ENCODE assay signal across 17 mouse cellular contexts in the genomic region with DNA sequence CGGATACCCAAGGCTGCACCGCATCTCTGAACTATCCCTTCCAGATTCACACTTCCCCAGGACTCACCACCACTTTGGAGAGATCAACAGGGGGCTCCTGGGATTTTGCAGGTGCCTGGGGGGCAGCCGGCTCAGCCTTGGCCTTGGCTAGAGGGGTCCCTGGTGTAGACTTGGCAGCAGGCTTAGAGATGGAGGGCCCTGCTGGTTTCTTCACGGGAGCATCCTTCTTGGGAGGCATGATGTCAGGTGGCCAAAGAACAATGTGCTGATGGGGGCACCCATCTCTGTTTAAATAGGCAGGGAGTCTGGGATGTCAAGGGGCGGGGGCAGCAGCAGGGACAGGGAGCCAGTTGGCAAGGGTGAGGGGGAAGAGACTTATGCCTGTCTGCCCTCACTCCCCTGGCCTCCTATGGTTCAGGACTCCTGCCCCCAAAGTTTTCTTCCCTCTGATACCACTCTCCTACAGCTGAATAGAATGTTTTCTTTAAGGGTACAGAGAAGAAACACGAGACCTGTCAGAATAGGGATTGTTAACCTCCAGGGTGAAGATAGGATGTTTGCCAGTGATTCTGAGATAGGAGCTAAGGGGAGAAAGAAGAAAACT. TPM values are rescaled to one million over a fixed set of nuclear protein-coding genes. Genes with fewer than 3 reads are reported as not detected.
DNase-seq lines count a peak whose midpoint lies in the region; ATAC-seq and TF ChIP-seq lines count a peak whose summit lies in the region.
"Had no signal": no experiment of that assay in that cellular context is flagged by ENCODE, and none has a peak within 500 bp of the region (broad histone marks: within the 10 kb centered on the region; RNA-seq: fewer than 3 reads in every experiment).

No protein-coding gene starts in this region.

- H3K9me3 ChIP-seq in heart, embryonic 10.5 days, result no peaks in the 10 kb centered on the region
- H3K9me3 ChIP-seq in liver, embryonic 12.5 days (replicated peaks), result no peaks in the 10 kb centered on the region
- no peaks in the 10 kb centered on the region for H3K9me3 ChIP-seq in liver, postnatal 0 days (ENCODE audit: low read length)
- H3K9me3 ChIP-seq in hindbrain, embryonic 15.5 days, result no peaks in the 10 kb centered on the region
- no peaks in the 10 kb centered on the region for H3K9me3 ChIP-seq in midbrain, postnatal 0 days (ENCODE audit: low read length)

- ATAC-seq in liver, embryonic 12.5 days, result no peak
- no peak for ATAC-seq in liver, postnatal 0 days
- ATAC-seq in hindbrain, embryonic 15.5 days (ENCODE audit: low FRiP score, low read depth), result no peak
- no peak for ATAC-seq in midbrain, postnatal 0 days (ENCODE audit: low FRiP score)

- H3K27me3 ChIP-seq in heart, embryonic 10.5 days (ENCODE audit: insufficient read depth, poor library complexity, severe bottlenecking), result no peaks in the 10 kb centered on the region
- H3K27me3 ChIP-seq in liver, embryonic 12.5 days (replicated peaks), result no peaks in the 10 kb centered on the region
- no peaks in the 10 kb centered on the region for H3K27me3 ChIP-seq in liver, postnatal 0 days (ENCODE audit: insufficient read depth, low read length)
- no peaks in the 10 kb centered on the region for H3K27me3 ChIP-seq in hindbrain, embryonic 15.5 days
- H3K27me3 ChIP-seq in midbrain, postnatal 0 days (ENCODE audit: insufficient read depth, low read length), result no peaks in the 10 kb centered on the region
- H3K27me3 ChIP-seq: CH12.LX had no signal

- 41% methylated on average over 6 of the region's 6 CpGs for WGBS in heart, embryonic 10.5 days
- 59% methylated on average over 6 of the region's 6 CpGs for WGBS in liver, embryonic 12.5 days (ENCODE audit: insufficient replicate concordance)
- 66% methylated on average over 6 of the region's 6 CpGs for WGBS in liver, postnatal 0 days (ENCODE audit: insufficient replicate concordance)
- 36% methylated on average over 6 of the region's 6 CpGs for WGBS in hindbrain, embryonic 15.5 days
- WGBS in midbrain, postnatal 0 days, result 42% methylated on average over 6 of the region's 6 CpGs

- peak overlapping the region; percentile 17; the same call in 1 of the 2 replicates for H3K9ac ChIP-seq in liver, embryonic 12.5 days
- H3K9ac ChIP-seq in liver, postnatal 0 days (replicated peaks), result no peak overlapping the region
- H3K9ac ChIP-seq in hindbrain, embryonic 15.5 days, result no peak overlapping the region
- peak overlapping the region; percentile 20; the same call in 1 of the 2 replicates for H3K9ac ChIP-seq in midbrain, postnatal 0 days (replicated peaks; ENCODE audit: low read length, poor library complexity, severe bottlenecking)
- H3K9ac ChIP-seq: lung, embryonic 14.5 days had no signal

- H3K4me1 ChIP-seq in heart, embryonic 10.5 days, result peaks cover 51% of the 10 kb centered on the region
- H3K4me1 ChIP-seq in liver, embryonic 12.5 days, result peaks cover 57% of the 10 kb centered on the region
- peaks cover 30% of the 10 kb centered on the region for H3K4me1 ChIP-seq in liver, postnatal 0 days (ENCODE audit: insufficient read depth)
- peaks cover 41% of the 10 kb centered on the region for H3K4me1 ChIP-seq in hindbrain, embryonic 15.5 days (replicated peaks)
- H3K4me1 ChIP-seq in midbrain, postnatal 0 days (ENCODE audit: insufficient read depth, low read length), result peaks cover 15% of the 10 kb centered on the region; the same call in 1 of the 2 replicates

- 0 out of 2 replicates have a peak, but pooled peaks cover 1% of the 10 kb centered on the region for H3K36me3 ChIP-seq in heart, embryonic 10.5 days
- H3K36me3 ChIP-seq in liver, embryonic 12.5 days, result peaks cover 2% of the 10 kb centered on the region
- no peaks in the 10 kb centered on the region for H3K36me3 ChIP-seq in liver, postnatal 0 days (replicated peaks; ENCODE audit: insufficient read depth, low read length)
- no peaks in the 10 kb centered on the region for H3K36me3 ChIP-seq in hindbrain, embryonic 15.5 days
- H3K36me3 ChIP-seq in midbrain, postnatal 0 days (ENCODE audit: insufficient read depth, low read length), result no peaks in the 10 kb centered on the region

- H3K4me3 ChIP-seq in heart, embryonic 10.5 days, result 0 out of 2 replicates have a peak overlapping the region, but pooled peaks have one; percentile 8
- H3K4me3 ChIP-seq in liver, embryonic 12.5 days, result no peak overlapping the region
- H3K4me3 ChIP-seq in liver, postnatal 0 days (ENCODE audit: low read depth, low read length), result no peak overlapping the region
- H3K4me3 ChIP-seq in hindbrain, embryonic 15.5 days, result no peak overlapping the region
- no peak overlapping the region for H3K4me3 ChIP-seq in midbrain, postnatal 0 days (ENCODE audit: low read depth, low read length)

- H3K4me2 ChIP-seq in liver, embryonic 12.5 days, result no peak overlapping the region
- no peak overlapping the region for H3K4me2 ChIP-seq in liver, postnatal 0 days (ENCODE audit: low read depth, low read length)
- H3K4me2 ChIP-seq in hindbrain, embryonic 15.5 days, result 0 out of 2 replicates have a peak overlapping the region, but pooled peaks have one; percentile 11
- peak overlapping the region; percentile 82; the same call in 1 of the 2 replicates for H3K4me2 ChIP-seq in midbrain, postnatal 0 days (ENCODE audit: low read depth, low read length, poor library complexity, severe bottlenecking)

- TF ChIP-seq EP300 in liver, postnatal 0 days (IDR thresholded peaks at IDR 0.05; ENCODE audit: low read depth), result no peak

- no peak overlapping the region for H3K27ac ChIP-seq in heart, embryonic 10.5 days
- H3K27ac ChIP-seq in liver, embryonic 12.5 days, result no peak overlapping the region
- H3K27ac ChIP-seq in liver, postnatal 0 days (ENCODE audit: low read depth), result no peak overlapping the region
- H3K27ac ChIP-seq in hindbrain, embryonic 15.5 days (replicated peaks), result no peak overlapping the region
- H3K27ac ChIP-seq in midbrain, postnatal 0 days (ENCODE audit: low read depth, low read length), result no peak overlapping the region

- intact Hi-C loops in gastrocnemius, postnatal 14 days (cut with DNase I; ENCODE audit: low total_unique reads), result no loop called here

- no peak for TF ChIP-seq CTCF in liver, postnatal 0 days (IDR thresholded peaks at IDR 0.05; ENCODE audit: low read depth)
- TF ChIP-seq CTCF in midbrain, postnatal 0 days (IDR thresholded peaks at IDR 0.05), result no peak

- DNase-seq in heart, embryonic 10.5 days (ENCODE audit: low spot score), result no peak
- no peak for DNase-seq in heart, adult 8-10 months (ENCODE audit: low spot score)
- no peak for DNase-seq in liver, postnatal 0 days
- DNase-seq in midbrain, postnatal 0 days (ENCODE audit: low spot score), result no peak
- no peak for DNase-seq in lung, postnatal 14 days
- no peak for DNase-seq in gastrocnemius, postnatal 14 days
- DNase-seq: adrenal gland, postnatal 10 days; embryo, embryonic 11 days; heart, adult 18-20 months; kidney, adult 18-20 months; layer of hippocampus, adult 9-11 months; left cerebral cortex, postnatal 4 days; lung, embryonic 14.5 days; thymus, adult 2 months had no signal

RNA-seq across cellular contexts. Expression of a gene that starts 1.2 kb away (rescaled TPM):
- 3.2 and 4.0 TPM in 2 replicates for polyA plus RNA-seq in heart, embryonic 10.5 days (2016; fragmentation: Nextera tagmentation; extraction: Ambion mirVana)
- 1 to 10 TPM; 3.2 to 4.1 (median 3.4) TPM for total RNA-seq in heart, adult 8-10 months (2022)
- 1.3 and 1.6 TPM in 2 replicates for polyA plus RNA-seq in liver, embryonic 12.5 days (2016; fragmentation: Nextera tagmentation; extraction: Ambion mirVana)
- polyA plus RNA-seq in liver, postnatal 0 days (2015; fragmentation: Nextera tagmentation; extraction: Ambion mirVana), result 1.5 and 1.7 TPM in 2 replicates
- 5.7 and 6.5 TPM in 2 replicates for polyA plus RNA-seq in hindbrain, embryonic 15.5 days (2015; fragmentation: Nextera tagmentation; extraction: Ambion mirVana)
- 24.6 and 28.6 TPM in 2 replicates for total RNA-seq in midbrain, postnatal 0 days (2014; rRNA removed)
- polyA plus RNA-seq in midbrain, postnatal 0 days (2015; fragmentation: Nextera tagmentation; extraction: Ambion mirVana), result 4.9 and 5.4 TPM in 2 replicates
- 100 to 1,000 TPM in 1 of 2 experiments, 10 to 100 TPM in 1; 54.6 to 180 TPM for total RNA-seq in gastrocnemius, postnatal 14 days (2021)

RNA-seq across cellular contexts. Expression of a gene that starts 3.3 kb away (rescaled TPM):
- 1,508 and 1,550 TPM in 2 replicates for polyA plus RNA-seq in heart, embryonic 10.5 days (2016; fragmentation: Nextera tagmentation; extraction: Ambion mirVana)
- 100 to 1,000 TPM; 202 to 251 (median 236) TPM for total RNA-seq in heart, adult 8-10 months (2022)
- 533 and 540 TPM in 2 replicates for polyA plus RNA-seq in liver, embryonic 12.5 days (2016; fragmentation: Nextera tagmentation; extraction: Ambion mirVana)
- 437 and 442 TPM in 2 replicates for polyA plus RNA-seq in liver, postnatal 0 days (2015; fragmentation: Nextera tagmentation; extraction: Ambion mirVana)
- 944 and 959 TPM in 2 replicates for polyA plus RNA-seq in hindbrain, embryonic 15.5 days (2015; fragmentation: Nextera tagmentation; extraction: Ambion mirVana)
- total RNA-seq in midbrain, postnatal 0 days (2014; rRNA removed), result 648 and 715 TPM in 2 replicates
- polyA plus RNA-seq in midbrain, postnatal 0 days (2015; fragmentation: Nextera tagmentation; extraction: Ambion mirVana), result 946 and 1,057 TPM in 2 replicates
- 100 to 1,000 TPM; 214 to 276 TPM for total RNA-seq in gastrocnemius, postnatal 14 days (2021)

RNA-seq across cellular contexts. Expression of a gene that starts 28.4 kb away (rescaled TPM):
- polyA plus RNA-seq in heart, embryonic 10.5 days (2016; fragmentation: Nextera tagmentation; extraction: Ambion mirVana), result 17.8 and 20.3 TPM in 2 replicates
- total RNA-seq in heart, adult 8-10 months (2022), result 10 to 100 TPM; 16.5 to 17.5 (median 17.1) TPM
- polyA plus RNA-seq in liver, embryonic 12.5 days (2016; fragmentation: Nextera tagmentation; extraction: Ambion mirVana), result 15.0 and 16.0 TPM in 2 replicates
- 6.6 and 7.6 TPM in 2 replicates for polyA plus RNA-seq in liver, postnatal 0 days (2015; fragmentation: Nextera tagmentation; extraction: Ambion mirVana)
- polyA plus RNA-seq in hindbrain, embryonic 15.5 days (2015; fragmentation: Nextera tagmentation; extraction: Ambion mirVana), result 14.2 and 14.8 TPM in 2 replicates
- 16.2 and 16.6 TPM in 2 replicates for total RNA-seq in midbrain, postnatal 0 days (2014; rRNA removed)
- polyA plus RNA-seq in midbrain, postnatal 0 days (2015; fragmentation: Nextera tagmentation; extraction: Ambion mirVana), result 7.3 and 7.4 TPM in 2 replicates
- total RNA-seq in gastrocnemius, postnatal 14 days (2021), result 10 to 100 TPM; 21.6 to 24.0 TPM

RNA-seq across cellular contexts. Expression of a gene that starts 38.2 kb away (rescaled TPM):
- 66.0 and 68.7 TPM in 2 replicates for polyA plus RNA-seq in heart, embryonic 10.5 days (2016; fragmentation: Nextera tagmentation; extraction: Ambion mirVana)
- total RNA-seq in heart, adult 8-10 months (2022), result 10 to 100 TPM; 76.2 to 83.2 (median 79.1) TPM
- 34.9 and 40.3 TPM in 2 replicates for polyA plus RNA-seq in liver, embryonic 12.5 days (2016; fragmentation: Nextera tagmentation; extraction: Ambion mirVana)
- polyA plus RNA-seq in liver, postnatal 0 days (2015; fragmentation: Nextera tagmentation; extraction: Ambion mirVana), result 13.4 and 14.7 TPM in 2 replicates
- 167 and 177 TPM in 2 replicates for polyA plus RNA-seq in hindbrain, embryonic 15.5 days (2015; fragmentation: Nextera tagmentation; extraction: Ambion mirVana)
- 216 and 233 TPM in 2 replicates for total RNA-seq in midbrain, postnatal 0 days (2014; rRNA removed)
- polyA plus RNA-seq in midbrain, postnatal 0 days (2015; fragmentation: Nextera tagmentation; extraction: Ambion mirVana), result 129 and 143 TPM in 2 replicates
- 10 to 100 TPM; 43.4 to 44.6 TPM for total RNA-seq in gastrocnemius, postnatal 14 days (2021)

RNA-seq across cellular contexts. Expression of a gene that starts 50.3 kb away (rescaled TPM):
- 11.2 and 12.8 TPM in 2 replicates for polyA plus RNA-seq in heart, embryonic 10.5 days (2016; fragmentation: Nextera tagmentation; extraction: Ambion mirVana)
- 1 to 10 TPM; 5.7 to 9.9 (median 6.8) TPM for total RNA-seq in heart, adult 8-10 months (2022)
- 7.7 and 8.1 TPM in 2 replicates for polyA plus RNA-seq in liver, embryonic 12.5 days (2016; fragmentation: Nextera tagmentation; extraction: Ambion mirVana)
- polyA plus RNA-seq in liver, postnatal 0 days (2015; fragmentation: Nextera tagmentation; extraction: Ambion mirVana), result 5.0 and 5.4 TPM in 2 replicates
- polyA plus RNA-seq in hindbrain, embryonic 15.5 days (2015; fragmentation: Nextera tagmentation; extraction: Ambion mirVana), result 18.2 and 20.0 TPM in 2 replicates
- total RNA-seq in midbrain, postnatal 0 days (2014; rRNA removed), result 20.6 and 30.3 TPM in 2 replicates
- polyA plus RNA-seq in midbrain, postnatal 0 days (2015; fragmentation: Nextera tagmentation; extraction: Ambion mirVana), result 12.0 and 12.5 TPM in 2 replicates
- total RNA-seq in gastrocnemius, postnatal 14 days (2021), result 1 to 10 TPM; 5.0 to 6.4 TPM

Comparison
In these comparisons a context has a peak if more than half of its experiments do, and no peak if none do; other contexts are left out.
1. H3K9ac ChIP-seq: peak in liver, embryonic 12.5 days (single experiment) and midbrain, postnatal 0 days (single experiment); none in liver, postnatal 0 days (single experiment) and hindbrain, embryonic 15.5 days (single experiment).
2. H3K4me2 ChIP-seq: peak in hindbrain, embryonic 15.5 days (single experiment) and midbrain, postnatal 0 days (single experiment); none in liver, embryonic 12.5 days (single experiment) and liver, postnatal 0 days (single experiment).